Mouse (Mus musculus): ENCODE measurements around the gene Acox2. TPM values are rescaled to one million over a fixed set of nuclear protein-coding genes. Genes with fewer than 3 reads are reported as not detected.
A peak's percentile ranks its signal among the peaks of the same experiment; 100 is the strongest.

The Acox2 gene
- polyA plus RNA-seq, 1 experiment from 2014 or later, result 7.1 TPM

DNA sequence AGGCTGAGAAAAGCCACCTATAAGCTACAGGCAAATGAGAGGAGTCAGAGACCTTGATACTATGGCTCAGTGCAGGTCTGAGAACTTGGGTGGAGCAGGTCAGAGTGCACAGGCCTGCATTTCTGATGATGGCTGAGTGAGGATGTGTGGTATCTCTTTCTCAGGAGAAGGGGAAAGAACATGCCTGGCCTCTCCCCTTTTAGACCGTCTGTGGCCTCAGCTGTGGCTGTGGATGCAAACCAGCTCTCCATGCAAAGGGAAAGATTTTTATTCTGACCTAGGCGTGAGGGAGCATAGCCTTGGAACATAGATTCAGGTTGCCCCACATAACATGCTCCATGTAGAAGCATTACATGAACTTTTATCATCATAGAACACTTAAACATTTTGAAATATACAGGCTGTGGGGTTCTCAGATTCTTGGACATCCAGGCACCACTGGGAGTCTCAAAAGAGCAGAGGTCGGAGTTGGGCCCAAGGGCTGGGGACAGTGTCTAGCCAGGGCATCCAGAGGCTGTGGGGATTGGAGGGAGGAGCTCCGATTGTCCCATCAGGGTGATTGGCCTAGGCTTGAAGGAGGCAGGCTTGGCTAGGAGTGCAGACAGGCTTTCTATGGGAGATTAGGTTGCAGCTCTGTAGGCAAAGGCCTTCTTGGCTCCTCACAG lies 78.7 kb downstream of the Acox2 start:
- H3K4me1 ChIP-seq (replicated peaks; ENCODE audit: insufficient read depth, low read length), result no peaks in the 10 kb centered on the region
- 70% methylated on average over 4 of the region's 4 CpGs for WGBS
- no peak overlapping the region for H3K4me2 ChIP-seq (ENCODE audit: low read length)
- ATAC-seq (replicated peaks; ENCODE audit: low FRiP score, low read depth), result no peak
- no peak for DNase-seq (ENCODE audit: low spot score)
- H3K9ac ChIP-seq (ENCODE audit: low read depth, low read length), result no peak overlapping the region
- H3K27ac ChIP-seq, result no peak overlapping the region
- no peak overlapping the region for H3K4me3 ChIP-seq (replicated peaks; ENCODE audit: low read depth, low read length)
- no peak for TF ChIP-seq CTCF (IDR thresholded peaks at IDR 0.05; ENCODE audit: low read depth)
- no peaks in the 10 kb centered on the region for H3K36me3 ChIP-seq (ENCODE audit: insufficient read depth, low read length)
- H3K27me3 ChIP-seq (ENCODE audit: insufficient read depth, low read length), result no peaks in the 10 kb centered on the region
- H3K9me3 ChIP-seq (replicated peaks; ENCODE audit: low read length), result no peaks in the 10 kb centered on the region

DNA sequence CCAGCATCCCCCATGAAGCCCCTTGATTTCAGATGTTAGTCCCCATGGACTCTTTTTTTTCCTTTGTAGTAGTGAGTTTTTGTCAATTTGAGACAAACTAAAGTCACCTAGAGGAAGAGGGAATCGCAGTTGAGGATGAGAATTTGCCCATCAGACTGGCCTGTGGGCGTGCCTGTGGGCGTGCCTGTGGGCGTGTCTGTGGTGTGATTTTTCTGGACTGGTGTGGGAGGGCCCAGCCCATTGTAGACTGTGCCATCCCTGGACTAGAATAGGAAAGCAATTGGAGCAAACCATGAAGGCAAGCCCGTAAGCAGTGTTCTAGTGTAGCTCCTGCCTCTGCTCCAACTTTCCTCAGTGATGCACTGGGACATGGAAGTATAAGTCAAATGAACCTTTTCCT lies 82.9 kb downstream of the Acox2 start:
- Histone ChIP-seq H3K4me1 (replicated peaks; ENCODE audit: insufficient read depth, low read length) (0 out of 2 replicates have a peak, but pooled peaks cover 6% of the 10 kb centered on the region), H3K9me3 (replicated peaks; ENCODE audit: low read length) (no peaks in the 10 kb centered on the region), H3K27ac (no peak overlapping the region), H3K27me3 (ENCODE audit: insufficient read depth, low read length) (no peaks in the 10 kb centered on the region), H3K9ac (ENCODE audit: low read depth, low read length) (no peak overlapping the region), H3K4me2 (ENCODE audit: low read length) (no peak overlapping the region), H3K36me3 (ENCODE audit: insufficient read depth, low read length) (no peaks in the 10 kb centered on the region), H3K4me3 (replicated peaks; ENCODE audit: low read depth, low read length) (no peak overlapping the region)
- 44% methylated on average over 5 of the region's 5 CpGs for WGBS
- no peak for TF ChIP-seq CTCF (IDR thresholded peaks at IDR 0.05; ENCODE audit: low read depth)
- peak; percentile 21 for DNase-seq (ENCODE audit: low spot score)
- ATAC-seq (replicated peaks; ENCODE audit: low FRiP score, low read depth), result no peak

Other genes with a start within 250 kb of the Acox2 start
- 58.9 and 61.8 TPM in 2 replicates for gene Rpp14, start 179.0 kb downstream of the Acox2 start, polyA plus RNA-seq (2015; fragmentation: Nextera tagmentation; extraction: Ambion mirVana)
- 39.4 and 41.7 TPM in 2 replicates for gene Pxk, start 161.1 kb downstream of the Acox2 start, polyA plus RNA-seq (2015; fragmentation: Nextera tagmentation; extraction: Ambion mirVana)
- 318 and 322 TPM in 2 replicates for gene Pdhb, start 86.3 kb downstream of the Acox2 start, polyA plus RNA-seq (2015; fragmentation: Nextera tagmentation; extraction: Ambion mirVana)
- gene Kctd6, start 45.2 kb downstream of the Acox2 start, polyA plus RNA-seq (2015; fragmentation: Nextera tagmentation; extraction: Ambion mirVana), result 30.2 and 34.1 TPM in 2 replicates
- 8.0 and 8.2 TPM in 2 replicates for gene Fam107a, start 58.7 kb upstream of the Acox2 start, polyA plus RNA-seq (2015; fragmentation: Nextera tagmentation; extraction: Ambion mirVana)
- gene Oit1, start 119.4 kb upstream of the Acox2 start, polyA plus RNA-seq (2015; fragmentation: Nextera tagmentation; extraction: Ambion mirVana), result 2.2 and 4.3 TPM in 2 replicates

Data from kidney, postnatal 0 days (tissue).